Comparison of ENCODE assay signal across 9 mouse cellular contexts in the genomic region with DNA sequence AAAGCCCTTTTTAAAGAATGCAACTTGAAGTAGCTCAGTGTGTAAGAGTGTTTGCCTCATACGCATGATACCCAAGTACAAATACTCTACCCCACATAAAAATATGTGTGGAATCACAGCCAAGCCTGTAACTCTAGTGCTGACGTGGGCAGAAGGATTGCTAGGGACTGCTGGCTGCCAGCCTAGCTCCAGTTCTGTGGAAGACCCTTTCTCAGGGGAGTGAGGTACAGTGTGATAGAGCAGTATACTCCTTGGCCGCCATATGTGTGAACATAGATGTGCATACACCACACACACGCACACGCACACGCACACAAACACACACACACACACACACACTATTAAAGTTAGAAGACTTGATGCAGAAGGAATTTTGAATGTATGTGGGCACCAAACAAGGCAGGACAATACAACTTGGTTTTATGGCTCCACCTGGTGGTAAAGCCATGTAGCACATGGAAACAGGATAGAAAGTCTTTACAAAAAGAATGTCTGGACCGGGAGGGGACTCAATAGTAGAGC. TPM values are rescaled to one million over a fixed set of nuclear protein-coding genes. Genes with fewer than 3 reads are reported as not detected.
A peak's percentile ranks its signal among the peaks of the same experiment; 100 is the strongest.
DNase-seq lines count a peak whose midpoint lies in the region; ATAC-seq lines count a peak whose summit lies in the region.
"Had no signal": no experiment of that assay in that cellular context is flagged by ENCODE, and none has a peak within 500 bp of the region (broad histone marks: within the 10 kb centered on the region; RNA-seq: fewer than 3 reads in every experiment).

No protein-coding gene starts in this region.

- H3K9me3 ChIP-seq in embryonic facial prominence, embryonic 11.5 days (replicated peaks; ENCODE audit: control insufficient read depth, low read length): no peaks in the 10 kb centered on the region
- H3K9me3 ChIP-seq: megakaryocyte, embryonic 14.5 days had no signal

- no peak overlapping the region for H3K4me3 ChIP-seq in embryonic facial prominence, embryonic 11.5 days (ENCODE audit: low read depth, low read length)
- H3K4me3 ChIP-seq: megakaryocyte, embryonic 14.5 days had no signal

- no peak overlapping the region for H3K4me2 ChIP-seq in embryonic facial prominence, embryonic 11.5 days (ENCODE audit: low read depth, low read length)

- H3K9ac ChIP-seq in embryonic facial prominence, embryonic 11.5 days (replicated peaks; ENCODE audit: low read length): no peak overlapping the region

- no peak for ATAC-seq in CD4-positive, CD25-positive, alpha-beta regulatory T cell, adult 4 months
- no peak for ATAC-seq in embryonic facial prominence, embryonic 11.5 days (replicated peaks; ENCODE audit: insufficient number of reproducible peaks, low FRiP score, low TSS enrichment, low read depth)
- peak; percentile 29 to 65; a peak in 1 of 4 replicates for ATAC-seq in hematopoietic stem cell, adult 5-6 weeks (replicated peaks in 1 of 2; ENCODE audit: insufficient read depth in 1 of 2, low FRiP score in 2 of 2, low TSS enrichment in 1 of 2, low read depth in 1 of 2, poor library complexity in 2 of 2, severe bottlenecking in 2 of 2)
- peak; percentile 79 for ATAC-seq in megakaryocyte progenitor cell, adult 5-6 weeks (replicated peaks; ENCODE audit: poor library complexity)

- H3K4me1 ChIP-seq in embryonic facial prominence, embryonic 11.5 days (ENCODE audit: control insufficient read depth, insufficient read depth, low read length): no peaks in the 10 kb centered on the region
- H3K4me1 ChIP-seq: megakaryocyte, embryonic 14.5 days had no signal

- no peak overlapping the region for H3K27ac ChIP-seq in embryonic facial prominence, embryonic 11.5 days (replicated peaks; ENCODE audit: low read depth, low read length)

- peak; percentile 74 for DNase-seq in CD4-positive, CD25-positive, alpha-beta regulatory T cell, adult 2 months (ENCODE audit: low read depth, low spot score)
- DNase-seq in adrenal gland, postnatal 25 days: peak; percentile 16
- peak; percentile 79 for DNase-seq in embryonic facial prominence, embryonic 11.5 days (ENCODE audit: low spot score)
- peak; percentile 26 to 63 for DNase-seq in layer of hippocampus, postnatal 14 days (ENCODE audit: low spot score in 2 of 2)
- DNase-seq in skeletal muscle tissue, adult 2 months (ENCODE audit: low read depth, low spot score): peak; percentile 28

- no peaks in the 10 kb centered on the region for H3K36me3 ChIP-seq in embryonic facial prominence, embryonic 11.5 days (replicated peaks; ENCODE audit: control insufficient read depth, insufficient read depth, low read depth, low read length)

- H3K27me3 ChIP-seq in embryonic facial prominence, embryonic 11.5 days (ENCODE audit: control insufficient read depth, insufficient read depth, low read length): no peaks in the 10 kb centered on the region
- H3K27me3 ChIP-seq: megakaryocyte, embryonic 14.5 days had no signal

- WGBS in embryonic facial prominence, embryonic 11.5 days: 64% methylated on average over 7 of the region's 7 CpGs

RNA-seq across cellular contexts. Expression of gene Ric1, which starts 41.2 kb away (rescaled TPM):
- polyA plus RNA-seq in CD4-positive, CD25-positive, alpha-beta regulatory T cell, adult 4 months (2017; shearing (Covaris generic)): 10 to 100 TPM in 1 of 2 experiments, 1 to 10 TPM in 1; 6.3 to 12.6 TPM
- 36.3 and 40.9 TPM in 2 replicates for total RNA-seq in adrenal gland, postnatal 25 days (2021)
- 21.5 and 22.6 TPM in 2 replicates for polyA plus RNA-seq in embryonic facial prominence, embryonic 11.5 days (2014; fragmentation: Nextera tagmentation; extraction: Ambion mirVana)
- total RNA-seq in hematopoietic stem cell, adult 5-6 weeks (2017): 24.2 and 36.3 TPM in 2 replicates
- 10 to 100 TPM; 45.4 to 46.1 TPM for total RNA-seq in layer of hippocampus, postnatal 14 days (2021)
- 14.1 and 19.0 TPM in 2 replicates for total RNA-seq in megakaryocyte progenitor cell, adult 5-6 weeks (2015)
- total RNA-seq in megakaryocyte progenitor cell, adult 5-6 weeks (2017): 20.5 and 21.6 TPM in 2 replicates

Comparison
In these comparisons a context has a peak if more than half of its experiments do, and no peak if none do; other contexts are left out.
1. DNase-seq: peak in every context shown above with its lines; median percentile 79 in embryonic facial prominence, embryonic 11.5 days; 74 in CD4-positive, CD25-positive, alpha-beta regulatory T cell, adult 2 months; 44 in layer of hippocampus, postnatal 14 days; 28 in skeletal muscle tissue, adult 2 months; 16 in adrenal gland, postnatal 25 days.
2. ATAC-seq: peak in hematopoietic stem cell, adult 5-6 weeks (2 of 2) and megakaryocyte progenitor cell, adult 5-6 weeks (single experiment); none in CD4-positive, CD25-positive, alpha-beta regulatory T cell, adult 4 months (single experiment) and embryonic facial prominence, embryonic 11.5 days (single experiment).